Mouse (Mus musculus) B cell, adult 2 months (primary cell): ENCODE measurements around the gene Bcl6b.

Source experiments
- DNase-seq, 2 experiments: peaks; one replicate each; pipeline ENCODE4 v3.0.0; 2022

The Bcl6b gene

DNA sequence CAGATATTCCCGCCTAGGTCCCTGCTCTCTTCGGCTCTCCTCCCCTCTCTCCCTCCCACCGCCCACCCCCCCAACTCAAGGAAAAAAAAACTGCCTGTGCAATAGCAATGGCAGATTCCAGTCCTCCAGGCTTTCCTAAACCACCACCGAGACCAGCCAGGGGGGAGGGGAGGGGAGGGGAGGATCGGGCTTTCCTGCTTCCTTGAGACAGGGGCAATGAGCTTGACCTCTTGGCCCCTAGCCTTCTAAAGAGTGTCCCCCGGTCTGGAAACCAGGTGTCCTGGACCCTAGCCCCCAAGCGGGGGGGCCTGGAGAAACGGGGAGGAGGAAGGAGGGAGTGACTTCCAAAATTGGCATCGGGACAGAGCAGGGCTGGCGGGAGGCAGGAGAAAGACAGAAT, 2.9 kb upstream of the Bcl6b start:
- DNase-seq: no peak

DNA sequence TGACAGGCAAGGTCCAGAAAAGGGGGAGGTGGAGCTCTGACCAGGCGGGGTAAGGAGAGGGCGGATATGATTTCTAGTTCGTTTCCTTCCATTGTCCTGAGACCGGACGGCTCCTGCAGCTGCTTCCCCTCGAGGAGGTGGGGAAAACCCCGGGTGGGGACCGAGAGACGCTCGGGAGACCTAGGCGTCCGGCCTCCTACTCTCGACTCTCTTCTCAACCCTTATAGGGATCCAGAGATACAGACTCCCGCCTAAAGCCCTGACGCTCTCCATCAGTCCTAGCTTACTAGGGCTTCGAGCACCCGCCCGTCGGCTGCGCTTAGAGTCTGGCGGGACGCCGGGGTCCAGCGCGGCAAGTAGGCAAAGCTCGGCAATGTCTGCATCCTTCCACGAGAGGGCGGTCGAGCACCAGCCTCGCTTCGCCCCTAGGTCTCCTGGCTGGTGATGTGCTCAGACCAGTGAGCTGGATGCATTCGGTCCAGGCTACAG, 685 bp upstream of the Bcl6b start:
- DNase-seq: peak; percentile 89

DNA sequence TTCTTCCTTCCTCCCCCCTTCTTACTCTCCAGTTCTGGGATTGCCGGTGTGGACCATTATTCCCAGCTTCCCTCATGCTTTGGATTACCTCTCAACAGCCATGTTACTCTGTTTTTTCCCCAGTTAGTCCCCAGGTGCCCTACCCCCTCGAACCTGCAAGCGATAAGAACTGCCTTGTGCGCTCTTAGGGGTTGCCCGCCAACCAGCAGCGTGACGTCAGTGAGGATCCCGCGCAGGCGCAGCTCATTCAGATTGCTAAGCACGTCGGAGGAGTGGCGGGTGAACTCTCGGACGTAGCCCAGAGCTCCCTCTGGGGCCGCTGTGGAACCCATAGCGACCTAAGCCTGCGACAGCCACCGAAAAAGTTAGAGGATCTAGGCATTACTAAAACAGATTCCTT, 770 bp downstream of the Bcl6b start:
- peak; percentile 91 to 93 for DNase-seq

DNA sequence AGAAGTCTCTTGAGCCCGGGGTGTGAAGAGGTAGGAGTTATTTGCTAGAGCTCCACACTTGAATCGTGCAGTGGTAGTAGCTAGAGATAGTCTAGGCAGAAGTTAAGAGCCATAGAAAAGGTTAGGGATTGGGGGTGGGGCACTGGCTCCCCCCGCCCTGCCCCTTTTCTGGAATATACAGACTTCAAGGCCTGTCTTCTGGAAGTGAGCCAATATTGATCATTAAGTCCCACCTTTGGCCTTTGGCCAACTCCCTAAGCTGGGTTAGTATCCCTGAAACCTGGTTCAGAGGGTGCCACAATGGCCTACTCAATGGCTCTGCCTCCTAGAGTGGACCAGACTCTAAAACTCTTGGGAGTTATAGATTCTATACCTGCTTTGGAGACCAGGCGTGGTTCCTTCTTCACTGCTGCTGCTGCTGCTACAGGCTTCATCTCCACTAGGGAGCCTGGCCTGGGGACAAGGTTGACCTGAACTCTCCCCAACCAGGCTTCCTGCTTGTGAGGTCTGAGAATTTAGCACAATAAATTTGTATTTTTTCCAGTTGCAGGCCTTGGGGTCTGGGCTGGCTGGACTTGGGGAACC, 1.8 kb downstream of the Bcl6b start:
- DNase-seq: no peak

DNA sequence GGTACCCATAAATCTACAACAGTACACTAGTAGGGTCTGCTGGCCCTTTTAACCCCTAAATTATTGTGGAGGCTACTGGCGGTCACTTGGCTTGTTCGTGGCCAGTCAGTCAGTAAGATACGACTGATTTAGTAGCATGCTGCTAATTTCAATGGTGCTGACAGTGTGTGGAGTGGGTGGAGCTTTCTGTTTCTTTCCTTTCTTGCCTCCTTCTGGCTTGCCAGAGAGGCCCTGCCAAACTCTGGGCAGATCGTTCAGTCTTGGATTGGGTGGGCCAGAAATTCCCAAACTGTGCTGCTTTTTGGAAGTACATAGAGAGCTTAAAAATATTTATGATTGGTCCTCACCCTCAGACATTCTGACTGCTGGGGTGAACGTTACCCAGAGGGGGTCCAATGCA, 2.5 kb downstream of the Bcl6b start:
- no peak for DNase-seq

DNA sequence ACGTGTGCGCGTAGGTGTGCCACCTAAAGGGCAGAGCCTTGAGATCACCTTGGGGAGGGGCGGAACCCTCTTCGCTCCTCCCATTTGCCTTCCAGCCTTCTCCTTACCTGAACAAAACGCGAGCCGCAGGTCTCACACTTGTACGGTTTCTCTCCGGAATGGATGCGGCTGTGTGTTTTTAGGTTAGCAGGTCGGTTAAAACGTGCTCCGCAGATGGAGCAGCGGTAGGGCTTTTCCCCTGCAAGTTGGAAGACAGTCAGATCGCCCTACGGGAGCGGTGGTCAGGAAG, 3.1 kb downstream of the Bcl6b start:
- no peak for DNase-seq

DNA sequence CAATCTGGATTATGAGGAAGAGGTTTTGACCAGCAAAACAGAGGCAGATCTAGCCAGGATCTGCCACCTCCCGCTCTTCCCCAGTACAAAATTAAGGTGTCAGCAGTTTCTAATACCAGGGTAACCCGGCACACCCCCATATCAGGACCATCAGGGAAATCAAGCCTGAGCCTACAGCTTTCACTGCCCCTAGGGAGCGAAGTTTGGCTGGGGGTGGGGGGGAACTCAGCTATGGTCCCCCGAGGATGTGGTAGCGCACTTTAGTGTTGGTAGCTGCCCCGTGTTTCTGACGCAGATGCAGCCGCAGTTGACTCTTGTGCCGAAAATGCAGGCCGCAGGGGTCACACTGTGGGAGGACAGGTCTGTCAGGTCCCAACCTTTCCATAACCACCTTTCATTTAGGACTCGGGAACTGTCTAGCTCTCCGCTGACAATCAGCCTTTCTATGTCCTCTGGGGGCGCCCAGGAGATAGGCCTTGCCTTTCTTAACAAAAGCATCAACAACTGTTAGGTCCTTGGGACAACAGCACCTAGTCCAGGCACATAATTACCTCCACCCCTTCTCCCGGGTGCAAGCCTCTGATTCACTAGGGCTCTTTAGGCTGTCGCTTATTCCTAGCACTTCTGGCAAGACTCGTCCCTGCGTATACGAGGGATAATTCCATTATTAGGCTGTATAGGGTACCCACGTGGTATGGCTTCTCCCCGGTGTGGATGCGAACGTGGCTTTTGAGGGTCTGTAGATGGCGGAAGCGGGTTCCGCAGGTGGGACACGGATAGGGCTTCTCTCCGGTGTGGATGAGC, 3.6 kb downstream of the Bcl6b start:
- no peak for DNase-seq

DNA sequence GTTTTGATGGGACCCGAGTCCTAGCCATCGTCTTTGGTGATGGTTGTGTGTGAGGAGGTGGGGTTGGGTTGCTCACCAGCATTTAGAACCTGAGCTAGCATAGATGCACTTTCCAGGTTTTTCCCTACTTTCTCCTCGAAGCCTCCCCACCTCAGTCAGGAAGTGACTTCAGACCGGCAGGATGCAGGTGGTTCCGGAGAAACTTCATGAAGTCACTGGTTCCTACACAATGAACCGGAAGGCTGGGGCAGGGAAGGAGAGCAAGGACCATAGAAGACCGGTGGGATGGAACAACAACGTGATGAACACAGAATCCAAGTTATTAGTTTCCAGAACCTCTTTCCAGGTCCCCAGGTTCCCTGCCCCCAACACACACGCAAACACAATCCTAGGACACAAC, 5.9 kb downstream of the Bcl6b start:
- no peak for DNase-seq

DNA sequence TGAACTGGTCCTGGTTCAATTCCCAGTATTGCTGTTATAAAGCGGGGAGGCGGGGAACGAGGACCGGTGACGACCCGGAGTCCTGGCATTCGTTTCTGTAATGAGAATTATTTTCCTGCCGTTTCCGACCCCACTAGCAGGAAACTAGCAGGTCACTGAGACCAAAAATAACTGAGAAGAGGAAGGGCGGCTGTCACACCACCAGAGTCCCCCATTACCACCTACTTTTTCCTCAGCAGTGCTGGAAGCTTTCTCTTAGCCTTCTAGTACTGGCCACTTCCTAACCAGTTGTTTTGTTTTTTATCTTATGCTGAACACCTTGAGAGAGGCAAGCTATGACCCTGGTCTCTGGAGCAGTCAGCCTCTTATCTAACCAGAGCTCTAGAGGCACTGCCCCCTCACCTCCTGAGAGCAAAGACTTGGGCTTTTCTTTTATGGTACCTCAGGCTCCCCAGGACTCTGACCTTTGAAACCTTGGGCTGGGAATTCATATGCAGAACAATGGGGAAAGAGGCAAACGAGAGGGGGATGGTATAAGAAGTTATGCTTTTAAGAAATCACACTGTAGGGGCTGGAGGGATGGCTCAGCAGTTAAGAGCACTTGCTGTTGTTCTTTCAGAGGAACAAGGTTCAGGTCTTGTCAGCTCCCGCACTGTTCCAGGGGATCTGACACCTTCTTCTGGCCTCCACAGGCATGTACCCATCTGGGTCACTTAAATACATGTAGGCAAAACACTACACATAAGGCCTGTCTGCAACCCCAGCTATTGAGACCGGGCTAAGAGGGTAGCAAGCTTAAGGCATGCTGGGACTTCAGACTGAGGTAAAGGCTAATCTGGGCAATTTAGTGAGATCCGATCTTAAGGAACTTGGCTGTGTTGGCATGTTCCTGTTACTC, 7.7 kb downstream of the Bcl6b start:
- DNase-seq: no peak

DNA sequence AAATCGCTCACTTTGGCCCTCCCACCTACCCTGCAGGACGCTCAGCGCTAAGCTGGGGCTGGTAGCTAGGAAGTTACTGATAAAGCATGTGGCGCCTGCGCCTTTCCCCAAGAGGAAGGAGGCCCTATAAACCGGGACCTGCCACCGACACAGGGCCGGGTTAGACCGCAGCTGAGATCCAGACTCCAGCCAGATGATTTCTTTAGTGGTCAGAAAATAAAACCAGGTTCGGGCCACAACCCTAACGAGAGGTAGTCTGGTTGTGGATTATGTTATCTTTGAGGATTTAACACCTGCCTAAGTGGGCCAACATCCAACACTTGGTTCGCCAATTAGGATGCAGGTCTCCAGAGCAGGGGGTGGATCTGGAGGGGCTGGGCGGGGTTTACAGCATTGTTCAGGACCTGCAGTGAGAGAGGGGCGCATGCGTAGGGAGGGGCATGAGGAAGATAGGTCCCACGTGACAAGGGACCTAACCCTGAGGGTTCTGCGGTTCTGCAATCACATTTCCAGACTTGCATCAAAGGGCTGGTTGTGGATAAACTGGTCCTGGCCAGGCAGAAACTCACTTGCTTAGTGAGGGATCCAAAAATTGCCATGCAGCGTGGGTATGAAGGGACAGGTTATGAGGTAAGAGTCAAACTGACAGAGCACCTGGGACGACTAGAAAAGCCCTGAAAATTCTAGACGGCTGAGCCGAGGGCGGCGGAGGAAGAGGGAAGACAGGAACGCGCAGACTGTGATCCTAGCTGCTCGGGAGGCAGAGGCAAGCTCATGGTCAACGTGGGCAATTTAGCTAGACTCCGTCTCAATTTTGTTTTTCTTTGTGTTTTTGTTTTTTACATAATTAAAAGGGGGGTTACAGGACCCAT, 8.6 kb downstream of the Bcl6b start, which contains the start of gene Slc16a13:
Gene Slc16a13 (minus strand): TSS at position 334 of the 872 bp plus-strand sequence.
- peak; percentile 89 to 91 for DNase-seq

DNA sequence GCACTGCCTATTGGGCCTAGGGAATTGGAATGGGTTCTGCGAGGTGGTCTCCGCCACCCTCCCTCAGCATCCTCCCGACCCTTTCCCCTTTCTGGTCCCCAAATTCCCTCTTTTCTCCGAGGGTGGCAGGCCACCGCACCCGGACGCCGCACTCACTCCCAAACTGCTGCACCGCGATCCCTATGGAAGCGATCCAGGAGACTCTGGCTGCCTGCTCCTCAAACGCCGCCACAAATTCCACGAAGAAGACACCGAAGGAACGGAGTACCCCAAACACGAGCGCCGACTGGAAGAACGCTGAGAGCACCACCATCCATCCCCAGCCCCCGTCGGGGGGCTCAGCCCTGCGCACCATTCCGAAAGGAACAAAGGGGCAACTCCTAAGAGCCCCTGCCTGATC, 9.3 kb downstream of the Bcl6b start:
- DNase-seq: no peak

DNA sequence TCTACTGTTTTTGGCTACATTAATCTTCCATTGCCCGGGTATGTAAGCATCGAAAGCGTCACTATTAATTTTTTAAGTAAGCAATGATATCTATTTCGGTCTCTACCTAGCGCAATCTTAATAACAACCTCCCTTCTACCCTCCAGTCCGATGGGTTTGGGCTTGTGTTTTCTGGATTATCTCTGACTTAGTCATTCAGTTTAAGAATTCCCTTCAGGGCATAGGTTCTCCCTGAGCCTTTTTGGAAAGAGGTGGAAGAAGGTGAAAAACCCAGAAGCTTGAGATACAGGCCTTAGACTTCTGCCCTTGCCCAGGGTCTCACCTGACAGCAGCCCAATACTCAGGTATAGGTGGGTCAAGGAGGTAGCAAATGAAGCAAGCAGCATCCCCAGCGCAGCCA, 9.7 kb downstream of the Bcl6b start:
- no peak for DNase-seq

DNA sequence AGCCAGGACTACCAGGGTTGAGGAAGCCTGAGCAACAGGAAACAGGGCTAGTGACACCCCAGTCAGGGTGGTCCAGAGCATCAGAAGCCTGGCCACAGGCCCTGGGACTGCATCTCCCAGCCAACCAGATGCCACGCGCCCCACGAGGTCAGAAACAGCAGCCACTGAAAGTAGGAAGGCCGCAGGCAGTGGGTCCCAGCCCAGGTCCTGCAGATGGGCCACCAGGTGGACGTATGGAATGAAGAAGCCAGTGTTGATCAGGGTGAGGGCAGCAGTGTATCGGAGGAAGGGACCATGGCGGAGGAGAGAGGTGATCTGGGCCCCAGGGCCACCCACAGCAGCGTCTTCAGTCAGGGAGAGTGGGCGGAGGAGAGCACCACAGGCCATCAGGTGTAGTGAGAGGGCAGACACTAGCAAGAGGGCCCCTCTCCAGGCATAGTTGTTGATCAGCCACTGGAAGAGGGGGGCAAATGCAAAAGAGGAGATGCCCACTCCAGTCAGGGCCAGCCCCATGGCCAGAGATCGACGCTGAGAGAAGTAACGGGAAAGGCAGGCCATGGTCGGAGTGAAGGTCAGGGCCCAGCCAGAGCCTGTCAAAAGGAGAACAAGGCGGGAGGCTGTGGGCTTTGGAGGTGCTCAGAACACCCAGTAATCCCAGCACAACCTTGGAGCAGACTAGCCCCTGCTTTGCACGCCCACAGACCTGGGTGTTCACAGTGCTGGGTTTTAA, 10.7 kb downstream of the Bcl6b start:
- no peak for DNase-seq

DNA sequence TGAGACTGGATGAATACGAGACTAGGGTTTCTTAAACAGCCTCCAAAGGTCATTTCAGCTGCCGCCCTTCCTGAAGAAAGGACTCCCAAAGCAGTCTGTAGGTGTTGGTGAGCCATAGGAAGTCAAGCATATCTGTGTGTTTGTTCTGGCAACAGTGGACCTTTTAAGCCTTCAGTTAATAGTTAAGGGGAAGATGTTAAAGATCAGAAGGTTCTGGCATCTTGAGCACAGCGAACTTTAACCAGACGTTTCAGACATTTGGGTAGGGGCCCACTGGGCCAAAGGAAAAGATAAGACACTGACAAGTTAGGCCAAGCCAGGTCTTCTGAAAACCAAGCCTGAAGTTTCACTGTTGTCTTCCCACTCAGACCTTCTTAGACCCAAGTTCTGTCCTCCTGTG, 11.6 kb downstream of the Bcl6b start:
- DNase-seq: no peak

DNA sequence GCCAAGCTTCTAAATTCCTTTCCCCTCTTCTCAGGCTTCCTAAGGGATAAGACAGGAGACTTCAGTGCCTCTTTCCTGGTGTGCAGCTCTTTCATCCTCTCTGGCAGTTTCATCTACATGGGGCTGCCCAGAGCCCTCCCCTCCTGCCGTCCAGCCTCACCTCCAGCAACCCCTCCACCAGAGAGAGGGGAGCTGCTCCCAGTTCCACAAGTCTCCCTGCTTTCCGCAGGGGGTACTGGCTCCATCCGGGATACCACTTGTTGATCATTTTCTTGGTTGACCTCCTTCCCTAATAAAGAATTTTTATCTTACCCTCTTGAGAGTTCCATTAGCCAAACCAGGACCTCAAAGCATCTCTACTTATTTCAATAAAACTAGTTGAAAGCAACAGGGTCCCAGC, 13.5 kb downstream of the Bcl6b start:
- DNase-seq: no peak

DNA sequence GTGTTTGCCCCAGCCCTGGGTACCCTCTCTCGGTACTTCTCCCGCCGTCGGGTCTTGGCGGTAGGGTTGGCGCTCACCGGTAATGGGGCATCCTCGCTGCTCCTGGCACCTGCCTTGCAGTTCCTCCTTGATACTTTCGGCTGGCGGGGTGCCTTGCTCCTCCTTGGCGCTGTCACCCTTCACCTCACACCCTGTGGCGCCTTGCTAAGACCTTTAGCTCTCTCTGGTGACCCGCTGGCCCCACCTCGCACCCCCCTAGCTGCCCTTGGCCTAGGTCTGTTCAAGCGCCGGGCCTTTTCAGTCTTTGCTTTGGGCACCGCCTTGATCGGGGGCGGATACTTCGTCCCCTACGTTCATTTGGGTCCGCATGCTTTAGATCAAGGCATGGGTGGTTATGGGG, 14.3 kb downstream of the Bcl6b start:
- no peak for DNase-seq

DNA sequence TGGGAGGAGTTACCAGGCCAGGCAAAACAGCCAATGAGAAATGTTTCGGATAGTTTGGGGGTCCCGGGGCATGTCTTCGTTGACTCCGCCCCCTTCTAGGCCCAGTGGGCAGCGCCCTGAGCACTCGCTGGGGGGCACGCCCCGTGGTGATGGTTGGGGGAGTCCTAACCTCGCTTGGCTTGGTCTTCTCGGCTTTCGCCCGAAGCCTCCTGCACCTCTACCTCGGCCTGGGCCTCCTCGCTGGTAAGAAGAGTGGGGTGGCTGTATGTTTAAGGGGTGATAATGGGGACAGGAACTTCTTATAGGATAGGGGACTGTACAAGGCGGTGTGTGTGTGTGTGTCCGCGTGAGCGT, 14.8 kb downstream of the Bcl6b start:
- DNase-seq: no peak

DNA sequence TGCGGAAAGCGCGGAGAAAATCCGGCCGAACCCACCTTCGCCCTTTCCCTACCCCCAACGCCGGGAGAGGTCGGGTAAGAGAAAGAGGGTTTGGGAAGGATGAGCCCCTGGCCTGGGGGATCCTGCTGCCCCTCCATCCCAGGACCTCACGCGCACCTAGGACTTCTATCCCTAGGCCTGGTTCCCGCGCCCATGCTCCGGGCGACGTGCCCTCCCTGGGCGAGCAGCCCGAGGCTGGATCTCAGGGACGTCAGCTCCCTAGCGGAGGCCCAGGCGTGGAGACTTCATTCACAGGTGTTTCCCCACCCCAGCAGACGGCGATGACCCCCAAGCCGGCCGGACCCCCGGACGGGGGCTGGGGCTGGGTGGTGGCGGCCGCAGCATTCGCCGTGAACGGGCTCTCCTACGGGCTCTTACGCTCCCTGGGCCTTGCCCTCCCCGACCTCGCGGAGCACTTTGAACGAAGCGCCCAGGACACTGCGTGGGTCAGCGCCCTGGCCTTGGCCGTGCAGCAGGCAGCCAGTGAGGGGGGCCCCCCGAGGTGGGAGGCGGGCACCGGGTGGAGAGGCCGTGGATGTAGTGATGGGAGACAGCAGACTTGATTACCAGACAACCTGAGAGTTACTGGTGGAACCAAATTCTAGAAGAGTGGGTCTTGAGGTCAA, 15.3 kb downstream of the Bcl6b start:
- DNase-seq: peak in 1 of 2 experiments; percentile 32

DNA sequence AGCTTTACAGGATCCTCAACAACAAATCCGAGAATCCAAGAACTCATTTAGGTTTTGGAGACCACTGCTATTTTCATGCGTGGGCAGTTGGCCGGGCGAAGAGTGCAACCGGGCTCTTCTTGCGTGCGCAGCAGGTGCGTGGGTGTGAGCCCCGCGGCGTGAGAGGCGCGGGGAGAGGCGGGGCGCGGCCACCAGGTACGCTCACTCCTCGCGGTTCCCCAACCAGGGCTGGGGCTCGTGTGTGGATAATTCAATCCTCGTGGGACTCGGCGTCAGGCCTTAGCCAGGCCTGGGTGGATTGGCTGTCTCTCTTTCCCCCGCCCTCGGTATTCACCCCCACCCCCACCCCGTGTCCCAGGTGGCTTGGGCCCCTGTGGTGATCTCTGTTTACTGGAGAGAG, 15.9 kb downstream of the Bcl6b start:
- peak; percentile 30 to 32 for DNase-seq

DNA sequence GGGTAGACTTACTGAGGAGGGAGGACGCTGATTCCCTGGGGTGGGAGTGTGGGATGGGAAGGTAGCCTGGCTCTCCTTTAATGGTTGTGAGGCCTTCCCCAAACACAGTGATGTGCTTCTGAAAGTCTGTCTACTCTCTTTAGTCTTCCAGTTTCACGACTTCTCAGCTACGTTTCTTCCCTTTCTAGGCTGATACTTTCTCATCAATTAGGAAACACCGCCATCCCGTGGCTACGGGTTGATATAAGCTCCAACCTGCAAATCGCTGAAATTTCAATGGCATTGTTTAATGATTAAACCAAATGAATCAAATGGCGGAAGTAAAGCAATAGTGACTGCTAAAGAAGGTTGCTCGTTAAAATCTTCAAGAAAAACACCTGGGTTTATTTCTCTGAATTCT, 16.7 kb downstream of the Bcl6b start:
- peak; percentile 70 to 77 for DNase-seq

DNA sequence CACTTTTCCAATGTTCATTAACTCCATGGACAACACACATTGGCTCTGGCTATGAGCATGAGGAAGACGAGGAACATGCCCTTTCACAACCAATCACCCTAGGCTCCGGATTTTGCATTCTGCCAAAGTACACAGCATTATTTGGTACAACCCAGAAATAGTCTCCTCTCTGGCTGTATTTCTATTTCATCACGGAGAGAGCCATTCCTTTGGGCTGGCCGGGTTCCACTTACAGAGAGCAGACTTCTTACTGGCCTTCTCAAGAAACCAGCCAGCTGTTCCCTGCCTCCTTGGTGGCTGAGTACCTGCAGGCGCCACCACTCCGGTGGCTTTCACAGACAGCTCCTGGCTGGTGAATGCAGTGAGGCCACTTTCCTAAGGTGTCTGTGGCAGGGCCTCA, 17.2 kb downstream of the Bcl6b start, which contains the start of gene Slc16a11:
Gene Slc16a11 (plus strand): TSS at position 330 of the 400 bp plus-strand sequence.
- no peak for DNase-seq
